Mouse (Mus musculus) heart, adult 2 months (tissue): ENCODE data around the gene Ddit4. TPM values are rescaled to one million over a fixed set of nuclear protein-coding genes. Genes with fewer than 3 reads are reported as not detected.
A peak's percentile ranks its signal among the peaks of the same experiment; 100 is the strongest.

ENCODE experiments used
- DNase-seq, 2 experiments: peaks; one replicate each; pipeline ENCODE4 v3.0.0; 2021
- H3K27ac ChIP-seq: fragments of 200-600 bp; 2 replicates; pipeline ENCODE4 v1.8.1; 2022
- H3K27me3 ChIP-seq: fragments of 200-500 bp; 2 replicates; pipeline ENCODE4 v1.6.1; 2012; ENCODE audit warnings: mild to moderate bottlenecking, low read length, inconsistent platforms, mixed read lengths; ENCODE audit not compliant: control insufficient read depth, insufficient read depth
- H3K36me3 ChIP-seq: fragments of 200-500 bp; 2 replicates; pipeline ENCODE4 v1.6.1; 2012; ENCODE audit warnings: low read length, inconsistent platforms; ENCODE audit not compliant: control insufficient read depth, insufficient read depth
- H3K4me1 ChIP-seq: fragments of 200-500 bp; 2 replicates; pipeline ENCODE4 v1.6.1; 2011; ENCODE audit warnings: low read length; ENCODE audit not compliant: control insufficient read depth, insufficient read depth
- H3K4me3 ChIP-seq: fragments of 200-600 bp; 2 replicates; pipeline ENCODE4 v1.8.1; 2022
- H3K79me2 ChIP-seq: fragments of 200-500 bp; replicated peaks from 2 replicates; pipeline ENCODE4 v1.6.1; 2012; ENCODE audit warnings: mild to moderate bottlenecking, inconsistent platforms, low read length, moderate library complexity, mixed read lengths; ENCODE audit not compliant: control insufficient read depth, insufficient read depth
- H3K9ac ChIP-seq: fragments of 200-500 bp; 2 replicates; pipeline ENCODE4 v1.6.1; 2012; ENCODE audit warnings: low read depth, mild to moderate bottlenecking, control low read depth, inconsistent platforms, low read length, mixed read lengths
- CTCF ChIP-seq: fragments of 200-600 bp; IDR thresholded peaks from 2 replicates; pipeline ENCODE4 v1.8.1; 2022; ENCODE audit warnings: antibody characterized with exemption, mild to moderate bottlenecking, moderate library complexity
- EP300 ChIP-seq: fragments of 200-500 bp; IDR thresholded peaks from 2 replicates; pipeline ENCODE4 v1.6.1; 2011; ENCODE audit warnings: low read depth, low read length, control low read depth; ENCODE audit not compliant: insufficient read depth
- POLR2A ChIP-seq: fragments of 200-500 bp; IDR thresholded peaks from 2 replicates; pipeline ENCODE4 v1.6.1; 2011; ENCODE audit warnings: mild to moderate bottlenecking, low read depth, low read length, control low read depth; ENCODE audit not compliant: insufficient read depth
- WGBS: fragments of 180-500 bp; shearing (Covaris S2); methylation state at CpG from one replicate; pipeline ENCODE4 v1.1.7; 2018; 5-methylcytosine and 5-hydroxymethylcytosine counted together
- intact Hi-C: fragments of 180-260 bp; cut with DNase I; formaldehyde crosslinking; loops from one replicate; pipeline ENCODE4 v1.15.1; 2025
- polyA plus RNA-seq: library from polyadenylated mRNA; depleted of rRNA; stranded (reverse); fragments of >200 nt; gene quantifications from 2 replicates; pipeline ENCODE4 v1.2.3, GENCODE M21; 2012
- total RNA-seq, 2 experiments: library from RNA; stranded (reverse); gene quantifications; 2 replicates each; pipeline ENCODE4 v1.2.3; 2021

The Ddit4 gene
- total and polyA plus RNA-seq, 3 experiments, result 55.5 to 219 (median 70.7) TPM

- WGBS, result 35% methylated on average over 3 of the region's 3 CpGs
- H3K4me1 ChIP-seq, result peaks cover 11% of the 10 kb centered on the region
- H3K27me3 ChIP-seq, result no peaks in the 10 kb centered on the region
- no peak overlapping the region for H3K27ac ChIP-seq
- H3K9ac ChIP-seq, result no peak overlapping the region
- H3K79me2 ChIP-seq, result no peaks in the 10 kb centered on the region
- H3K4me3 ChIP-seq, result no peak overlapping the region
- no peak for TF ChIP-seq CTCF
- no peak for TF ChIP-seq POLR2A
- no peak for TF ChIP-seq EP300
- intact Hi-C loops, result no loop called here
- no peaks in the 10 kb centered on the region for H3K36me3 ChIP-seq
- no peak for DNase-seq
Observed at GRCm38 (mm10) chr10:59924305-59924704, 27.3 kb downstream of the Ddit4 start.

- intact Hi-C loops, result loop anchor here (2.0 kb wide), 2 partner anchors 15 to 27 kb away; no protein-coding TSS in a partner anchor
Observed at GRCm38 (mm10) chr10:59923493-59923892, 28.1 kb downstream of the Ddit4 start.

GRCm38 (mm10) chr10:59920810-59921681 lies 30.6 kb downstream of the Ddit4 start:
- intact Hi-C loops, result no loop called here
- Histone ChIP-seq H3K27me3 (no peaks in the 10 kb centered on the region), H3K79me2 (no peaks in the 10 kb centered on the region), H3K27ac (peak overlapping the region; percentile 77), H3K4me3 (peak overlapping the region; percentile 53), H3K36me3 (no peaks in the 10 kb centered on the region), H3K9ac (peak overlapping the region; percentile 55), H3K4me1 (peaks cover 15% of the 10 kb centered on the region)
- WGBS, result 7% methylated on average over 33 of the region's 33 CpGs
- peak; percentile 36; the same call in 1 of the 2 replicates for TF ChIP-seq POLR2A
- peak; percentile 56 for TF ChIP-seq CTCF
- TF ChIP-seq EP300, result peak; percentile 77; the same call in 1 of the 2 replicates
- DNase-seq, result peak; percentile 78 to 83

More at GRCm38 (mm10) chr10:59923493-59923892, 28.1 kb downstream of the Ddit4 start:
- Histone ChIP-seq H3K36me3 (no peaks in the 10 kb centered on the region), H3K27ac (no peak overlapping the region), H3K9ac (no peak overlapping the region), H3K79me2 (no peaks in the 10 kb centered on the region), H3K27me3 (no peaks in the 10 kb centered on the region), H3K4me1 (peaks cover 14% of the 10 kb centered on the region), H3K4me3 (no peak overlapping the region)
- DNase-seq, result no peak
- TF ChIP-seq POLR2A, result no peak
- no peak for TF ChIP-seq CTCF
- no peak for TF ChIP-seq EP300
- 91% methylated on average over 2 of the region's 2 CpGs for WGBS

GRCm38 (mm10) chr10:59920485-59920809 lies 31.2 kb downstream of the Ddit4 start:
- TF ChIP-seq EP300 (no peak), CTCF (no peak), POLR2A (no peak)
- Histone ChIP-seq H3K27ac (peak overlapping the region; percentile 77), H3K36me3 (no peaks in the 10 kb centered on the region), H3K9ac (no peak overlapping the region; the same call in 1 of the 2 replicates), H3K27me3 (no peaks in the 10 kb centered on the region), H3K4me3 (peak overlapping the region; percentile 53), H3K4me1 (peaks cover 19% of the 10 kb centered on the region), H3K79me2 (no peaks in the 10 kb centered on the region)
- WGBS, result 46% methylated on average over 7 of the region's 7 CpGs
- intact Hi-C loops, result no loop called here
- peak in 1 of 2 experiments; percentile 32 for DNase-seq

- no peak for TF ChIP-seq CTCF
- peak; percentile 44; the same call in 1 of the 2 replicates for TF ChIP-seq POLR2A
- TF ChIP-seq EP300, result no peak
- no peak overlapping the region for H3K4me3 ChIP-seq
- H3K4me1 ChIP-seq, result peaks cover 25% of the 10 kb centered on the region
- WGBS, result 31% methylated on average over 15 of the region's 15 CpGs
- DNase-seq, result peak; percentile 66 to 73
- no peak overlapping the region for H3K9ac ChIP-seq
- H3K79me2 ChIP-seq, result no peaks in the 10 kb centered on the region
- H3K27me3 ChIP-seq, result no peaks in the 10 kb centered on the region
- intact Hi-C loops, result no loop called here
- H3K36me3 ChIP-seq, result no peaks in the 10 kb centered on the region
- H3K27ac ChIP-seq, result peak overlapping the region; percentile 77
Observed at GRCm38 (mm10) chr10:59919494-59920181, 32.0 kb downstream of the Ddit4 start.

- Histone ChIP-seq H3K9ac (no peak overlapping the region), H3K4me1 (peaks cover 25% of the 10 kb centered on the region), H3K4me3 (no peak overlapping the region), H3K36me3 (no peaks in the 10 kb centered on the region), H3K27me3 (no peaks in the 10 kb centered on the region), H3K27ac (no peak overlapping the region), H3K79me2 (no peaks in the 10 kb centered on the region)
- no peak for DNase-seq
- WGBS, result 81% methylated on average over 4 of the region's 4 CpGs
- no peak for TF ChIP-seq CTCF
- TF ChIP-seq POLR2A, result no peak
- no peak for TF ChIP-seq EP300
- intact Hi-C loops, result no loop called here
Observed at GRCm38 (mm10) chr10:59918111-59918510, 33.5 kb downstream of the Ddit4 start.
